Mouse (Mus musculus) bone marrow macrophage, adult 2 months (primary cell): Measurements from ENCODE around the gene Ikzf2. TPM values are rescaled to one million over a fixed set of nuclear protein-coding genes. Genes with fewer than 3 reads are reported as not detected.

ENCODE experiments used
- H3K27ac ChIP-seq: 2 replicates; pipeline ENCODE4 v1.5.1; 2012; ENCODE audit warnings: low read depth, low read length; ENCODE audit not compliant: insufficient read depth
- H3K4me1 ChIP-seq: 2 replicates; pipeline ENCODE4 v1.6.1; 2012; ENCODE audit warnings: low read length; ENCODE audit not compliant: control insufficient read depth, insufficient read depth
- H3K4me3 ChIP-seq: 2 replicates; pipeline ENCODE4 v1.5.1; 2012; ENCODE audit warnings: mild to moderate bottlenecking, low read length, moderate library complexity; ENCODE audit not compliant: insufficient read depth
- CTCF ChIP-seq: IDR thresholded peaks from 2 replicates; pipeline ENCODE4 v1.5.1; 2012; ENCODE audit warnings: low read depth, mild to moderate bottlenecking, low read length, moderate library complexity
- POLR2A ChIP-seq: IDR thresholded peaks from 2 replicates; pipeline ENCODE4 v1.6.1; 2012; ENCODE audit warnings: mild to moderate bottlenecking, low read depth, low read length, borderline replicate concordance
- polyA plus RNA-seq: library from polyadenylated mRNA; stranded (reverse); fragments of >200 nt; gene quantifications from 2 replicates; pipeline ENCODE4 v1.2.4, GENCODE M21; 2012; ENCODE audit not compliant: missing spikeins, insufficient read depth, insufficient read length

Ikzf2 gene
- polyA plus RNA-seq, 1 experiment: 1.8 TPM

- TF ChIP-seq POLR2A: no peak
- TF ChIP-seq CTCF: no peak
- H3K4me1 ChIP-seq: no peaks in the 10 kb centered on the region
- no peak overlapping the region for H3K27ac ChIP-seq
- peak overlapping the region; percentile 57 for H3K4me3 ChIP-seq
These were observed 337 bp downstream of the Ikzf2 start for GRCm38 (mm10) chr1:69686741-69687075.

- H3K4me1 ChIP-seq: no peaks in the 10 kb centered on the region
- no peak overlapping the region for H3K27ac ChIP-seq
- no peak for TF ChIP-seq CTCF
- no peak for TF ChIP-seq POLR2A
These were observed 1.1 kb downstream of the Ikzf2 start for GRCm38 (mm10) chr1:69685890-69686490.

DNA sequence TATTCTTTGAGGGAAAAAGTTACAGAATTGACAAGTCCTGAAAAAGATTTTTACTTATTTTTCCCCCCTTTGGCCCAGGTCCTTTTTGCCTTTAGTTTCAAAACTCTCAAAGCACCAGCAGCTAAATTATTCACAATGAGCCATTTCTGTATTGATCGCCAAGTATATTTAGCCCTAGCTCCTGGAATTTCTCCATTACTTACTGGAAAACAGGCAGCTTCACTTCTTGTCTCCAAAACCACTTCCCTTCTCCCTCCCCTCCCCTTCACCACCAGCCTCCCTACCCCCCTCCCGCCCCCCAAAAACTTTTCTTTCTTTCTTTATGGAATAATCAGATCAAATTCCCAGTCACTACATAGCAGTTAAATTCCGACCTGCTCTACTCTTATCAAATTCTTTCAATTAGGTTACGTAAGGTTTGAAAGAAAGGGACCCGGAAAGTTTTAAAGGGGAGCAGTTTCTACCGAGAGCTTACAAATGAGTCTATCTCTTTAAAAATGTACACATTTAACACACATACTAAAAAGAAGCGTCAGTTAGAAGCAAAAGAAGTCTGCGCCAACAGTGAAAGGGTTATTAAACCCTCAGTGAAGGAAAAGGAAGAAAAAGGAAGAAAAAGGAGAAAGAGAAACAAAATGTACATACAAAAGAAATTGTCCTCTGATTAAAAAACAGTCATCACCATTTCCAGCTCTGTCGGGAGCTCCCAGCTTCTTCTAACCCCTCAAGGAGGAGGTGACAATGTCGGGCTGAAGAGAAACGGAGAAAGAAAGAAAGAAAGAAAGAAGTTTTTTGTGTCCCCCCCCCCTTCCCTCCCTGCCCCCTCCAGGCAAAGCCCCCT, 1.8 kb downstream of the Ikzf2 start:
- TF ChIP-seq POLR2A: no peak
- no peak for TF ChIP-seq CTCF
- Histone ChIP-seq H3K4me1 (no peaks in the 10 kb centered on the region), H3K4me3 (no peak overlapping the region), H3K27ac (no peak overlapping the region)

More at GRCm38 (mm10) chr1:69685890-69686490, 1.1 kb downstream of the Ikzf2 start:
- H3K4me3 ChIP-seq: peak overlapping the region; percentile 8; the same call in 1 of the 2 replicates

DNA sequence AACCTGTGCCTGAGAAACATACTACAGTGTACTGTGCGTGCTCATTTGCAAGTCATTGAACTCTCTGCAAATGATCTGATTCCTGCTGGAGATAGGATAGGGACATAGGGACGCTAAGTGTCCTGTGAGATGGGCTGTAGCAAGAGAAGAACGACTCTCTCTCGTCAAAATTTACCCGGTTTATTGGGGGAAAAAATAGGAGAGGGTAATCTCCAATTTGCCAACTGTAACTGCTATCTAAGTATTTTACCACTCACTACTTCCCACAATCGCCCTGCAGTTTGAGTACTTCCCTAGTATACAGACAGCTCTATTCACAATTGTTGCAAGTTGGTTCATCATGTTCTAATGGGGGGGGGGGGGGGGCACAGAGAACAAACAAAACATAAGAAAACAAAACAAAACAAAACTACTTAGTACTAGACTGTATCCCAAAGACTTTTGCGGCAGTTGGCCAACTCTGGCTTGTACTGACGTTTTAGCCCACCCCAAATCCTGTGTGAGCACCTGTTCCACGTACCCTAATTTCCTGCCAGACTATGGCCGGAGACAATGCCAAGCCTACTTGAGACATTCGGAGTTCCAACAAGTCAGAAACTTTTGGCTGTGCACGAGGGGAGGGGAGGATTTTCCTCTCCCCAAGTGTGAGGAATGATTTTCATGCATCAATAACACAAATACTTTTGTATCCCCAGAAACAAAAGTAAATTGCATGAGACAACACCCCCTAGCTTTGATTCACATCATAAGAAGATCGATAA, 2.6 kb downstream of the Ikzf2 start:
- no peaks in the 10 kb centered on the region for H3K4me1 ChIP-seq
- TF ChIP-seq POLR2A (no peak), CTCF (no peak)
- no peak overlapping the region for H3K27ac ChIP-seq
- H3K4me3 ChIP-seq: no peak overlapping the region

DNA sequence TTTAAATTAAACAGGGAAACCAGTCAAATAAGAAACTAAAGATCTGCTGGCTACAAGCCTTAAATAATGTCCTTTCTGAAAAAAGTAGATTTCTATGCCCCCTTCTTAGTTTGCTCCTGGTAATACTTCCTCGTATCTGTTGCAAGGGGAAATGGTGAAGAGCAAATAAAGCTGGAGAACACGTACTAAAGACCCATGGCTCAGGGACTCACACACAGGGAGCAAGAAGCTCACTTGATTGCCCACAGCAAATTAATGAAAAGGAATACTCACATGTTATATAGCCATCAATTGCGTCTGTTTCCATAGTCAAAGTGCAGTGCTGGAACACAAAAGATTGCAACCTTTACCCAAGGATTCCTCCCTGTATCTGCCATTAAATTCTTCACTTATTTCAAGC, 3.2 kb downstream of the Ikzf2 start:
- Histone ChIP-seq H3K4me3 (no peak overlapping the region), H3K27ac (no peak overlapping the region), H3K4me1 (no peaks in the 10 kb centered on the region)
- TF ChIP-seq POLR2A (no peak), CTCF (no peak)

DNA sequence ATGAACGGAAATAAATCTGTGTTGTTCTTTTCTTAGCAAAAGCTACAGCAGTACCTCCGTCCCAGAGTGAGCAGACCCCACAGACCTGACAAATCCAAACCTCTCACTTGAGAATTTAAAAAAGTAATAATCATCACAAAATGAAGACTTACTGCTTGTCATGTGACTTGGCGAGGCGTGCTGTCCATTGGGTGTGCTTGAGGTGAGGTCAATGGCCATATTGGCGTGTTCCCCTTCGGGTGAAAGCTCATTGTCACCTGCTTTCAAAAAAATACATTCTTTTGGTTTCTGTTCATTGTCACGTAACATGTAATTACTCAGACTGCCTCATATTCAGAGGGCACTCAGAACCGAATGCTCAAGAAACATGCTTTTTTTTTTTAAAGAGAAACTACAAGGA, 4.0 kb downstream of the Ikzf2 start:
- H3K27ac ChIP-seq: no peak overlapping the region
- TF ChIP-seq CTCF (no peak), POLR2A (no peak)
- H3K4me3 ChIP-seq: no peak overlapping the region
- H3K4me1 ChIP-seq: no peaks in the 10 kb centered on the region

DNA sequence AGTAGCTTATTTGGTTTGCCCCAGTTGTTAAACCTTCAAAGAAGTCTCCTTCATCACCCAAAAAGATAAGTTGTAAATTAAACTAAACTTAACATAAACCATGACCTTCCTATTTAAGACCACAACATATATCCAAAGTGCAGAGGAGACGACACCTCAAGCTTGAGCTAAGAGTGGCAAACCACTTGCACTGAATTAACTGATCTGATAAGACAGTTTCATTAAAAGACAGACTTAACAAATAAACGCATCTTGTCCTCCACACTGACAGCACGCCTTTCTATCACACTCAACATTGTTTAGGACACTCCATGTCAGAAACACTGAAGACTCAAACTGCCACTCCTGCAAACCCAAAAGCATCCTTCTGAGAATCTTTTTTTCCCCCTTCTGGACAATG, 4.8 kb downstream of the Ikzf2 start:
- no peak overlapping the region for H3K27ac ChIP-seq
- no peak overlapping the region for H3K4me3 ChIP-seq
- TF ChIP-seq CTCF: no peak
- no peak for TF ChIP-seq POLR2A
- no peaks in the 10 kb centered on the region for H3K4me1 ChIP-seq

GRCm38 (mm10) chr1:69681003-69681402, 6.0 kb downstream of the Ikzf2 start:
- no peak for TF ChIP-seq CTCF
- no peak for TF ChIP-seq POLR2A
- no peak overlapping the region for H3K4me3 ChIP-seq
- H3K27ac ChIP-seq: no peak overlapping the region
- H3K4me1 ChIP-seq: no peaks in the 10 kb centered on the region

- H3K4me3 ChIP-seq: no peak overlapping the region
- H3K27ac ChIP-seq: no peak overlapping the region
- TF ChIP-seq CTCF (no peak), POLR2A (no peak)
- H3K4me1 ChIP-seq: no peaks in the 10 kb centered on the region
These were observed 6.5 kb downstream of the Ikzf2 start for GRCm38 (mm10) chr1:69680501-69680900.

DNA sequence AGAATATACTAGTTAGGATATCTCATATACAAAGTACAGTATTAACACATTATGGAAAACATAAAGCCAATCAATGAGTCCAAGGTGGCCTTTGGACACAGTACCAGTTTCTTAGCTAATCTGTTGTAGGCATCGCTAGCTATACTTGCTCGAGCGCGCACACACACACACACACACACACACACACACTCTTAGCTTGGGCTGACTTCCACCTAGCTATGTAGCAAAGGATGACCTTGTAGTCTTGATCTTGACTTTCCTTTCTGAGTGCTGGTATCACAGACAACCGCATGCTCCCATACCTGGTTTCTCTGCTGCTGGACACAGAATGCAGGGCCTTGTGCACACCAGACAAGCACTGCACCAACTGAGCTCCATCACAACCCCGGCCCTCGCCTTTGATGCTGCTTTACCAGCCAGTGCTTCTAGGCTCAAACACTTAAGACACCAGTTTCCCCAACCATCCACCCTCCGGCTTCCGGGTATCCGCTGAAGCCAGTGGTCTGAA, 17.1 kb downstream of the Ikzf2 start:
- Histone ChIP-seq H3K4me3 (no peak overlapping the region), H3K4me1 (no peaks in the 10 kb centered on the region), H3K27ac (no peak overlapping the region)
- TF ChIP-seq CTCF (no peak), POLR2A (no peak)
